Mouse (Mus musculus) stomach, embryonic 16.5 days (tissue): ENCODE measurements at regions not wholly inside any gene's neighbourhood (a gene's known extent, or its start where the extent isn't known, plus 50 kb on each side); places are given as distances from the start of the nearest gene placed in this dataset.

Experiments used
- ATAC-seq: fragments of 200-750 bp; cut with Nextera tagmentation; 2 replicates; pipeline ENCODE4 v1.8.0; 2017; ENCODE audit warnings: moderate number of reproducible peaks, moderate TSS enrichment; ENCODE audit not compliant: insufficient read depth, low FRiP score
- H3K27ac ChIP-seq: fragments of 300-500 bp; sonication (generic); 2 replicates; pipeline ENCODE4 v1.5.1; 2014; ENCODE audit warnings: low read length
- H3K27me3 ChIP-seq: fragments of 300-500 bp; sonication (generic); 2 replicates; pipeline ENCODE4 v1.6.1; 2014; ENCODE audit warnings: low read length, control low read depth, mixed read lengths; ENCODE audit not compliant: control insufficient read depth, insufficient read depth
- H3K36me3 ChIP-seq: fragments of 300-500 bp; sonication (generic); 2 replicates; pipeline ENCODE4 v1.6.1; 2014; ENCODE audit warnings: low read length; ENCODE audit not compliant: control insufficient read depth, insufficient read depth
- H3K4me1 ChIP-seq: fragments of 300-500 bp; sonication (generic); 2 replicates; pipeline ENCODE4 v1.6.1; 2014; ENCODE audit warnings: low read length, control low read depth, mixed read lengths; ENCODE audit not compliant: control insufficient read depth, insufficient read depth
- H3K4me2 ChIP-seq: fragments of 300-500 bp; sonication (generic); 2 replicates; pipeline ENCODE4 v1.6.1; 2014; ENCODE audit warnings: low read depth, low read length, mixed read lengths
- H3K4me3 ChIP-seq: fragments of 300-500 bp; sonication (generic); replicated peaks from 2 replicates; pipeline ENCODE4 v1.5.1; 2014; ENCODE audit warnings: mild to moderate bottlenecking, low read length
- H3K9ac ChIP-seq: fragments of 300-500 bp; sonication (generic); 2 replicates; pipeline ENCODE4 v1.6.1; 2014; ENCODE audit warnings: low read length
- H3K9me3 ChIP-seq: fragments of 300-500 bp; sonication (generic); replicated peaks from 2 replicates; pipeline ENCODE4 v1.6.1; 2016; ENCODE audit warnings: low read length, control low read depth; ENCODE audit not compliant: control insufficient read depth
- WGBS: fragments of 180-500 bp; shearing (Covaris S2); extraction: QIAGEN DNeasy Blood & Tissue Kit; methylation state at CpG from one replicate; pipeline ENCODE4 v1.1.7; 2014; 5-methylcytosine and 5-hydroxymethylcytosine counted together

DNA sequence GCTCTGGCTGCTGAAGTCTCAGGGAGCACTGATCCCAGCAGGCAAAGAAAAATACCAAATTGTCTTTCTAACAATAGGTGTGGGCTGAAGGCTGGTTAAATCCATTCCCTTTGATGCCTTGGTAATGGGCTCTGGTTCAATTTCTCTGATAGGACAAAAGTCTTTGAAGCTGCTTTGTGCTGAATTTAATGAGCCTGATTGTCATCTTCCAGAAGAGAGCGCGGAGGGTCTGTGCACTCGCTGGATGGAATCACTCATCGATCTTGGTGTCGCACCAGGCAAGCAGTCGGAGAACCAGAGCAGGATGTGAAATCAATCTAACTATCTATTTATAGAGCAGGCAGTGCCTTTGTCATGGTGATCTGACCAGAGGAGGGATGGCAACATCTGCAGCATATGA is 274.6 kb upstream of the Trib2 start:
- Histone ChIP-seq H3K4me1 (no peaks in the 10 kb centered on the region), H3K9me3 (no peaks in the 10 kb centered on the region), H3K27me3 (no peaks in the 10 kb centered on the region), H3K36me3 (no peaks in the 10 kb centered on the region), H3K9ac (no peak overlapping the region), H3K27ac (no peak overlapping the region), H3K4me2 (no peak overlapping the region), H3K4me3 (no peak overlapping the region)
- ATAC-seq = no peak
- WGBS = 41% methylated on average over 6 of the region's 6 CpGs

DNA sequence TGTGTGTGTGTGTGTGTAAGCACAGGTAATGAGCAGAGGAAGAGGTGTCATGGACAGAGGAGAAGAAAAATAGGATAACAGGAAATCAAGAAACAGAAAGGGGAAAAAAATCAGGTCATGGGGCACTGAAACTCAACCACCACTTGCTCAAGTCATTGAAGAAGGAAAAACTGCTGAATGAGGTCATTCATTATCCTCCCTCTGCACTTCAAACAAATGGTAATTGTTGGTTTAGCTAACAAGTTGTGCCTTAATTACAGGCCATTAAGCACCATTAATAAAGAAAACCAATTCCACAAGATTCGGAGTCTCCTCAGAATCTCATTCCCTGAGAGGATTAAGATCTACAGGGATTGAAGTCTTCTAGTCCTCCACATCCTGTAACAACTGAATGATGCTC is 266.5 kb upstream of the Trib2 start:
- Histone ChIP-seq H3K4me1 (no peaks in the 10 kb centered on the region), H3K36me3 (no peaks in the 10 kb centered on the region), H3K27me3 (no peaks in the 10 kb centered on the region), H3K4me2 (no peak overlapping the region), H3K9me3 (no peaks in the 10 kb centered on the region), H3K4me3 (no peak overlapping the region), H3K9ac (no peak overlapping the region), H3K27ac (no peak overlapping the region)
- 69% methylated on average over 1 of the region's 1 CpGs for WGBS
- ATAC-seq = no peak

DNA sequence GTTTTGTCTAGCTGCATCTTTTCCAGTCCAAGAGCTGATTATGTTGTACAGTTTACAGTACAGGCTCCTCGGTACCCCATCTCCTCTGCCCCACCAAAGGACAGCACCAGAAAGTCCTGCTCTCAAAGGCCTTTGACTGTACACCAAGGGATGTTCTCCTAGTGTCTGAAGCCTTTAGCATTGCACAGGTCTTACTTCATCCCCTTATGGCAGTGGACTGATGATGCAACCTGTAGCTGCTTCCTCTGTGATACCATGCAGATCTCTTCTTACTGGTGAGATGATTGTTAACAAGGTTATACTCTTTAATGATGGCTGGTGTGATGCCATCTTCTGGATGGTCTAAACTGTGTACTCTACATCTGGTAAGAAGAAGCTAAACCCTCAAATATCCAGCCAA is 260.5 kb upstream of the Trib2 start:
- 87% methylated on average over 1 of the region's 1 CpGs for WGBS
- H3K9ac ChIP-seq = no peak overlapping the region
- H3K27ac ChIP-seq = no peak overlapping the region
- H3K4me3 ChIP-seq = no peak overlapping the region
- H3K36me3 ChIP-seq = no peaks in the 10 kb centered on the region
- H3K4me1 ChIP-seq = no peaks in the 10 kb centered on the region
- no peak overlapping the region for H3K4me2 ChIP-seq
- ATAC-seq = no peak
- H3K9me3 ChIP-seq = no peaks in the 10 kb centered on the region
- no peaks in the 10 kb centered on the region for H3K27me3 ChIP-seq

- H3K27ac ChIP-seq = no peak overlapping the region
- 85% methylated on average over 2 of the region's 2 CpGs for WGBS
- no peak for ATAC-seq
- H3K4me2 ChIP-seq = no peak overlapping the region
- no peak overlapping the region for H3K9ac ChIP-seq
- no peaks in the 10 kb centered on the region for H3K36me3 ChIP-seq
- no peaks in the 10 kb centered on the region for H3K27me3 ChIP-seq
- H3K4me3 ChIP-seq = no peak overlapping the region
- H3K9me3 ChIP-seq = no peaks in the 10 kb centered on the region
- H3K4me1 ChIP-seq = no peaks in the 10 kb centered on the region
Observed at GRCm38 (mm10) chr12:16075962-16076361, 259.2 kb upstream of the Trib2 start.

- Histone ChIP-seq H3K4me2 (no peak overlapping the region), H3K27ac (no peak overlapping the region), H3K4me3 (no peak overlapping the region), H3K36me3 (no peaks in the 10 kb centered on the region), H3K4me1 (no peaks in the 10 kb centered on the region), H3K9me3 (no peaks in the 10 kb centered on the region), H3K27me3 (no peaks in the 10 kb centered on the region), H3K9ac (no peak overlapping the region)
- ATAC-seq = no peak
- 88% methylated on average over 13 of the region's 13 CpGs for WGBS
Observed at GRCm38 (mm10) chr12:16068940-16069339, 252.2 kb upstream of the Trib2 start.

GRCm38 (mm10) chr12:16062689-16063088 is 246.0 kb upstream of the Trib2 start:
- WGBS = 82% methylated on average over 7 of the region's 7 CpGs
- ATAC-seq = no peak

DNA sequence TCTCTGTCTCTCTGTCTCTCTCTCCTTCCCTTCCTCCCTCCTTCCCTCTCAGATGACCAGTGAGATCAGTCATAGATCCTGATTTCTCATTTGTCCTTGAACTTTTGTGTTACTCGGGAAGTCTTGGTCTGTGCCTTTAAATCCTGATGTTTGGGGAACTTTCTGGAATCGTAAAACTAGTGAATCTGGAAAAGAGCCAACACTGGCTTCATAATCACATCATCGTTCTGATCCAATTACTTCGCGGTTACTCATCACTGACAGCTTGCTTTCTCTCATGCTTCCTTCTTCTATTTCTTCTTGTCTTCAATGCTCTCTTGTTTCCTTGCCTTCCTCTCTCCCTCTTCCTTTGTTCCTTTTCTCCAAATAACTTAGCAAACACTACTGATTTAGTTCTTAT is 243.7 kb upstream of the Trib2 start:
- Histone ChIP-seq H3K4me3 (no peak overlapping the region), H3K4me2 (no peak overlapping the region), H3K27me3 (no peaks in the 10 kb centered on the region), H3K9ac (no peak overlapping the region), H3K4me1 (no peaks in the 10 kb centered on the region), H3K36me3 (no peaks in the 10 kb centered on the region), H3K9me3 (no peaks in the 10 kb centered on the region), H3K27ac (no peak overlapping the region)
- 49% methylated on average over 5 of the region's 5 CpGs for WGBS
- no peak for ATAC-seq

More at GRCm38 (mm10) chr12:16062689-16063088, 246.0 kb upstream of the Trib2 start:
- no peak overlapping the region for H3K9ac ChIP-seq
- H3K27me3 ChIP-seq = no peaks in the 10 kb centered on the region
- H3K4me3 ChIP-seq = no peak overlapping the region
- H3K4me1 ChIP-seq = no peaks in the 10 kb centered on the region
- no peaks in the 10 kb centered on the region for H3K9me3 ChIP-seq
- H3K27ac ChIP-seq = no peak overlapping the region
- no peak overlapping the region for H3K4me2 ChIP-seq
- H3K36me3 ChIP-seq = no peaks in the 10 kb centered on the region

DNA sequence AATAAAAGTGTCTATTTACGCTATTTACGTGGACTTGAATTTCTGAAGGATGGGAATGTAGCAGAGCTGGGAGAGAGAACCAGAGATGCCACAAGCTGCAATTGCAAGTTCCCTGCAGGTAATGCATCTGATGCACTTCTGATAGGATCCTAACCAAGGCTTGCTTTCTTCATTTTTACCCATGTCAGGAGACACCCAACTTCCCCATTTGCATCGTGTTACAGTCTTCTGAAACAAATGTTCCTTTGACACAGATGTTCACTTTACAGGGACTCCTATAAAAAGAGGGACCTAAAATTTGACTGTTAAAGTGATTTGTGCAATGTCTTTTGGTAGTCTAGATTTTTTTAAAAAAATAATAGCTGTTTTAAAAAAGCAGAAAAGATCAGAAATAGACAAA is 241.5 kb upstream of the Trib2 start:
- no peak overlapping the region for H3K27ac ChIP-seq
- 81% methylated on average over 3 of the region's 3 CpGs for WGBS
- no peak for ATAC-seq
- H3K27me3 ChIP-seq = no peaks in the 10 kb centered on the region
- H3K4me1 ChIP-seq = no peaks in the 10 kb centered on the region
- no peak overlapping the region for H3K9ac ChIP-seq
- no peaks in the 10 kb centered on the region for H3K9me3 ChIP-seq
- no peak overlapping the region for H3K4me2 ChIP-seq
- H3K36me3 ChIP-seq = no peaks in the 10 kb centered on the region
- no peak overlapping the region for H3K4me3 ChIP-seq

GRCm38 (mm10) chr12:16056831-16057230 is 240.1 kb upstream of the Trib2 start:
- Histone ChIP-seq H3K27ac (no peak overlapping the region), H3K4me2 (no peak overlapping the region), H3K9ac (no peak overlapping the region), H3K9me3 (no peaks in the 10 kb centered on the region), H3K27me3 (no peaks in the 10 kb centered on the region), H3K4me1 (no peaks in the 10 kb centered on the region), H3K4me3 (no peak overlapping the region), H3K36me3 (no peaks in the 10 kb centered on the region)
- ATAC-seq = no peak
- WGBS = 59% methylated on average over 2 of the region's 2 CpGs

GRCm38 (mm10) chr12:16056216-16056615 is 239.5 kb upstream of the Trib2 start:
- no peaks in the 10 kb centered on the region for H3K27me3 ChIP-seq
- H3K9me3 ChIP-seq = no peaks in the 10 kb centered on the region
- no peaks in the 10 kb centered on the region for H3K4me1 ChIP-seq
- no peak overlapping the region for H3K4me3 ChIP-seq
- no peak overlapping the region for H3K4me2 ChIP-seq
- no peak overlapping the region for H3K27ac ChIP-seq
- H3K9ac ChIP-seq = no peak overlapping the region
- ATAC-seq = no peak
- no peaks in the 10 kb centered on the region for H3K36me3 ChIP-seq
- 52% methylated on average over 1 of the region's 1 CpGs for WGBS
